In the genomic region with DNA sequence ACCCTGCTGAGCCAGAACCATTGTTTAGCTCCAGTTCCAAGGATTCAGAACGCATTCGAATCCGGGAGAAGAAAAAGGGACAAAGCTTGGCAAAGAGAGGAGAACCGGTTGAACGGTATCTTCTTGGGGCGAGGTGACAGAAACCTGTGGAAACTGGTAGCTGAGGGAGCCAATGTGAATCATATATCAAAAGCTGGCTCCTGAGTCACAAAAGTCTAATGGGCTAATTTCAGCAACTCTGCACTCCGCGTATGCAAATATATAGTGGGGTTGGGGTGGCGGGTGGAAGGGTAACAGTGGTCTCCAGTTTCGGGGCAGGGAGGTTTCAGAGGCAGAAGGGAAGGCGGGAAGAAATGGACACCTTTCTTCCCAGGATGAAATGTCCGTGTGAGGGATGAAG, we compare ENCODE assay signal across 10 mouse cellular contexts. TPM values are rescaled to one million over a fixed set of nuclear protein-coding genes. Genes with fewer than 3 reads are reported as not detected.
DNase-seq lines count a peak whose midpoint lies in the region; ATAC-seq lines count a peak whose summit lies in the region.
"Had no signal": no experiment of that assay in that cellular context is flagged by ENCODE, and none has a peak within 500 bp of the region (broad histone marks: within the 10 kb centered on the region; RNA-seq: fewer than 3 reads in every experiment).

No protein-coding gene starts in this region.

- DNase-seq in heart, adult 18-20 months, result no peak
- peak; percentile 6 for DNase-seq in Muller cell, postnatal 12 days (ENCODE audit: inconsistent ontology term)
- DNase-seq in urinary bladder, postnatal 25 days (ENCODE audit: low spot score), result no peak
- DNase-seq in adrenal gland, postnatal 10 days, result no peak
- no peak for DNase-seq in urinary bladder, postnatal 4 days (ENCODE audit: low spot score in 2 of 2)

- H3K9me3 ChIP-seq in heart, embryonic 15.5 days (replicated peaks), result no peaks in the 10 kb centered on the region
- H3K9me3 ChIP-seq in hindbrain, embryonic 12.5 days (replicated peaks), result no peaks in the 10 kb centered on the region
- H3K9me3 ChIP-seq in midbrain, embryonic 13.5 days, result no peaks in the 10 kb centered on the region

- no peak overlapping the region for H3K27ac ChIP-seq in heart, embryonic 15.5 days
- H3K27ac ChIP-seq in hindbrain, embryonic 12.5 days, result no peak overlapping the region
- H3K27ac ChIP-seq in midbrain, embryonic 13.5 days, result no peak overlapping the region

- H3K27me3 ChIP-seq in heart, embryonic 15.5 days, result peaks cover 62% of the 10 kb centered on the region
- H3K27me3 ChIP-seq in hindbrain, embryonic 12.5 days, result peaks cover 68% of the 10 kb centered on the region
- peaks cover 88% of the 10 kb centered on the region for H3K27me3 ChIP-seq in midbrain, embryonic 13.5 days

- peak overlapping the region; percentile 94 for H3K4me2 ChIP-seq in heart, embryonic 15.5 days
- H3K4me2 ChIP-seq in hindbrain, embryonic 12.5 days (replicated peaks), result peak overlapping the region; percentile 78
- H3K4me2 ChIP-seq in midbrain, embryonic 13.5 days (replicated peaks), result peak overlapping the region; percentile 67

- H3K4me1 ChIP-seq in heart, embryonic 15.5 days (replicated peaks), result peaks cover 28% of the 10 kb centered on the region
- peaks cover 28% of the 10 kb centered on the region for H3K4me1 ChIP-seq in hindbrain, embryonic 12.5 days
- H3K4me1 ChIP-seq in midbrain, embryonic 13.5 days (replicated peaks), result peaks cover 18% of the 10 kb centered on the region

- H3K36me3 ChIP-seq in heart, embryonic 15.5 days, result no peaks in the 10 kb centered on the region
- no peaks in the 10 kb centered on the region for H3K36me3 ChIP-seq in hindbrain, embryonic 12.5 days
- no peaks in the 10 kb centered on the region for H3K36me3 ChIP-seq in midbrain, embryonic 13.5 days

- no peak for ATAC-seq in heart, embryonic 15.5 days (replicated peaks; ENCODE audit: insufficient number of reproducible peaks, insufficient read depth, low FRiP score, low read depth)
- no peak for ATAC-seq in hindbrain, embryonic 12.5 days (ENCODE audit: low FRiP score)
- ATAC-seq in midbrain, embryonic 13.5 days, result no peak

- WGBS in heart, embryonic 15.5 days, result 15% methylated on average over 12 of the region's 12 CpGs
- WGBS in hindbrain, embryonic 12.5 days, result 2% methylated on average over 12 of the region's 12 CpGs
- WGBS in midbrain, embryonic 13.5 days, result 4% methylated on average over 12 of the region's 12 CpGs

- peak overlapping the region; percentile 50 for H3K9ac ChIP-seq in heart, embryonic 15.5 days
- peak overlapping the region; percentile 65 for H3K9ac ChIP-seq in hindbrain, embryonic 12.5 days
- H3K9ac ChIP-seq in midbrain, embryonic 13.5 days (replicated peaks), result peak overlapping the region; percentile 61

- H3K4me3 ChIP-seq in heart, embryonic 15.5 days, result peak overlapping the region; percentile 56
- H3K4me3 ChIP-seq in hindbrain, embryonic 12.5 days, result peak overlapping the region; percentile 45
- H3K4me3 ChIP-seq in midbrain, embryonic 13.5 days (replicated peaks), result peak overlapping the region; percentile 47

RNA-seq across cellular contexts. Expression of a gene that starts 48.7 kb away (rescaled TPM):
- polyA plus RNA-seq in heart, embryonic 15.5 days (2015; fragmentation: Nextera tagmentation; extraction: Ambion mirVana), result not detected in 2 replicates
- not detected for total RNA-seq in heart, adult 18-20 months (2021)
- polyA plus RNA-seq in hindbrain, embryonic 12.5 days (2016; fragmentation: Nextera tagmentation; extraction: Ambion mirVana), result not detected in 2 replicates
- not detected in 2 replicates for polyA plus RNA-seq in midbrain, embryonic 13.5 days (2015; fragmentation: Nextera tagmentation; extraction: Ambion mirVana)
- not detected for total RNA-seq in adrenal gland, postnatal 10 days (2021)
- total RNA-seq: common myeloid progenitor, adult 5-6 weeks; left cerebral cortex, postnatal 14 days had no signal
